In genomic region chr16:23259580-23259979, GRCm38 (mm10) we compare ENCODE assay signal across 19 mouse cellular contexts. TPM values are rescaled to one million over a fixed set of nuclear protein-coding genes. Genes with fewer than 3 reads are reported as not detected.
DNase-seq lines count a peak whose midpoint lies in the region; ATAC-seq and TF ChIP-seq lines count a peak whose summit lies in the region.
"Had no signal": no experiment of that assay in that cellular context is flagged by ENCODE, and none has a peak within 500 bp of the region (broad histone marks: within the 10 kb centered on the region; RNA-seq: fewer than 3 reads in every experiment).

No protein-coding gene starts in this region.

- WGBS in forebrain, embryonic 12.5 days: 26% methylated on average over 3 of the region's 3 CpGs
- WGBS in forebrain, postnatal 0 days: 45% methylated on average over 3 of the region's 3 CpGs
- 22% methylated on average over 3 of the region's 3 CpGs for WGBS in hindbrain, embryonic 10.5 days
- 49% methylated on average over 3 of the region's 3 CpGs for WGBS in hindbrain, postnatal 0 days
- 20% methylated on average over 3 of the region's 3 CpGs for WGBS in embryonic facial prominence, embryonic 10.5 days

- H3K4me3 ChIP-seq in forebrain, embryonic 12.5 days (replicated peaks): no peak overlapping the region
- H3K4me3 ChIP-seq in forebrain, postnatal 0 days (ENCODE audit: low read depth, low read length): no peak overlapping the region
- no peak overlapping the region for H3K4me3 ChIP-seq in hindbrain, embryonic 10.5 days
- no peak overlapping the region for H3K4me3 ChIP-seq in hindbrain, postnatal 0 days (ENCODE audit: low read length)
- 0 out of 2 replicates have a peak overlapping the region, but pooled peaks have one; percentile 16 for H3K4me3 ChIP-seq in embryonic facial prominence, embryonic 10.5 days
- H3K4me3 ChIP-seq: embryonic facial prominence, embryonic 15.5 days; liver, embryonic 13.5 days; stomach, embryonic 15.5 days had no signal

- H3K4me2 ChIP-seq in forebrain, embryonic 12.5 days: no peak overlapping the region
- H3K4me2 ChIP-seq in forebrain, postnatal 0 days (ENCODE audit: low read depth): no peak overlapping the region
- H3K4me2 ChIP-seq in hindbrain, postnatal 0 days (ENCODE audit: low read depth, low read length): no peak overlapping the region
- H3K4me2 ChIP-seq: embryonic facial prominence, embryonic 15.5 days; liver, embryonic 13.5 days; stomach, embryonic 15.5 days had no signal

- H3K9me3 ChIP-seq in forebrain, embryonic 12.5 days: no peaks in the 10 kb centered on the region
- no peaks in the 10 kb centered on the region for H3K9me3 ChIP-seq in forebrain, postnatal 0 days (ENCODE audit: low read length)
- H3K9me3 ChIP-seq in hindbrain, embryonic 10.5 days: no peaks in the 10 kb centered on the region; the same call in 1 of the 2 replicates
- H3K9me3 ChIP-seq in hindbrain, postnatal 0 days (ENCODE audit: low read length): no peaks in the 10 kb centered on the region
- peaks cover 4% of the 10 kb centered on the region; the same call in 1 of the 2 replicates for H3K9me3 ChIP-seq in embryonic facial prominence, embryonic 10.5 days
- H3K9me3 ChIP-seq: embryonic facial prominence, embryonic 15.5 days; liver, embryonic 13.5 days; stomach, embryonic 15.5 days had no signal

- no peak overlapping the region for H3K9ac ChIP-seq in forebrain, embryonic 12.5 days
- no peak overlapping the region for H3K9ac ChIP-seq in forebrain, postnatal 0 days
- no peak overlapping the region for H3K9ac ChIP-seq in hindbrain, postnatal 0 days (replicated peaks; ENCODE audit: low read length)
- H3K9ac ChIP-seq: embryonic facial prominence, embryonic 15.5 days; liver, embryonic 13.5 days; stomach, embryonic 15.5 days had no signal

- peaks cover 30% of the 10 kb centered on the region for H3K27me3 ChIP-seq in forebrain, embryonic 12.5 days
- no peaks in the 10 kb centered on the region for H3K27me3 ChIP-seq in forebrain, postnatal 0 days (ENCODE audit: insufficient read depth, low read length)
- H3K27me3 ChIP-seq in hindbrain, embryonic 10.5 days (ENCODE audit: insufficient read depth, poor library complexity, severe bottlenecking): peaks cover 22% of the 10 kb centered on the region; the same call in 1 of the 2 replicates
- no peaks in the 10 kb centered on the region for H3K27me3 ChIP-seq in hindbrain, postnatal 0 days (ENCODE audit: insufficient read depth, low read length)
- peaks cover 13% of the 10 kb centered on the region; the same call in 1 of the 2 replicates for H3K27me3 ChIP-seq in embryonic facial prominence, embryonic 10.5 days (replicated peaks; ENCODE audit: low read depth, poor library complexity, severe bottlenecking)
- H3K27me3 ChIP-seq: embryonic facial prominence, embryonic 15.5 days; stomach, embryonic 15.5 days had no signal

- H3K27ac ChIP-seq in forebrain, embryonic 12.5 days: peak overlapping the region; percentile 47; the same call in 1 of the 2 replicates
- no peak overlapping the region for H3K27ac ChIP-seq in forebrain, postnatal 0 days (ENCODE audit: low read depth, low read length)
- H3K27ac ChIP-seq in hindbrain, embryonic 10.5 days: peak overlapping the region; percentile 82
- no peak overlapping the region for H3K27ac ChIP-seq in hindbrain, postnatal 0 days
- peak overlapping the region; percentile 76 for H3K27ac ChIP-seq in embryonic facial prominence, embryonic 10.5 days (replicated peaks)
- H3K27ac ChIP-seq: embryonic facial prominence, embryonic 15.5 days; liver, embryonic 13.5 days; stomach, embryonic 15.5 days had no signal

- peaks cover 7% of the 10 kb centered on the region for H3K36me3 ChIP-seq in forebrain, embryonic 12.5 days (replicated peaks)
- H3K36me3 ChIP-seq in forebrain, postnatal 0 days (ENCODE audit: insufficient read depth): peaks cover 15% of the 10 kb centered on the region; the same call in 1 of the 2 replicates
- H3K36me3 ChIP-seq in hindbrain, embryonic 10.5 days: peaks cover 19% of the 10 kb centered on the region
- H3K36me3 ChIP-seq in hindbrain, postnatal 0 days (ENCODE audit: insufficient read depth, low read length): no peaks in the 10 kb centered on the region
- peaks cover 28% of the 10 kb centered on the region for H3K36me3 ChIP-seq in embryonic facial prominence, embryonic 10.5 days (replicated peaks)
- H3K36me3 ChIP-seq: embryonic facial prominence, embryonic 15.5 days; liver, embryonic 13.5 days; stomach, embryonic 15.5 days had no signal

- H3K4me1 ChIP-seq in forebrain, embryonic 12.5 days: peaks cover 47% of the 10 kb centered on the region
- no peaks in the 10 kb centered on the region for H3K4me1 ChIP-seq in forebrain, postnatal 0 days (ENCODE audit: insufficient read depth)
- peaks cover 71% of the 10 kb centered on the region for H3K4me1 ChIP-seq in hindbrain, embryonic 10.5 days (replicated peaks)
- peaks cover 12% of the 10 kb centered on the region for H3K4me1 ChIP-seq in hindbrain, postnatal 0 days (ENCODE audit: insufficient read depth, low read length)
- peaks cover 71% of the 10 kb centered on the region for H3K4me1 ChIP-seq in embryonic facial prominence, embryonic 10.5 days

- no peak for DNase-seq in forebrain, postnatal 0 days
- no peak for DNase-seq in hindbrain, embryonic 10.5 days (ENCODE audit: low spot score)
- DNase-seq in hindbrain, postnatal 0 days (ENCODE audit: low spot score): no peak
- DNase-seq in lung, postnatal 10 days: peak; percentile 32
- no peak for DNase-seq in lung, postnatal 36 days
- DNase-seq in embryonic facial prominence, embryonic 10.5 days (ENCODE audit: low spot score): no peak
- no peak for DNase-seq in urinary bladder, adult 2 months (ENCODE audit: low spot score)
- DNase-seq: adrenal gland, postnatal 25 days; cerebellum, adult 8-10 months; gastrocnemius, postnatal 14 days; kidney, adult 11 months; layer of hippocampus, postnatal 36 days; liver, embryonic 13.5 days; right cerebral cortex, adult 18-20 months; spleen, adult 18-20 months had no signal

- no peak for TF ChIP-seq CTCF in forebrain, postnatal 0 days (IDR thresholded peaks at IDR 0.05; ENCODE audit: low read depth)
- TF ChIP-seq CTCF in hindbrain, postnatal 0 days (IDR thresholded peaks at IDR 0.05; ENCODE audit: low read depth): no peak

- no peak for ATAC-seq in forebrain, embryonic 12.5 days (ENCODE audit: low FRiP score)
- no peak for ATAC-seq in forebrain, postnatal 0 days
- no peak for ATAC-seq in hindbrain, postnatal 0 days
- ATAC-seq: activated CD4-positive, CD25-positive, alpha-beta regulatory T cell, adult 4 months had no signal

RNA-seq across cellular contexts. Expression of gene St6gal1, which starts 35.0 kb away (rescaled TPM):
- polyA plus RNA-seq in forebrain, embryonic 12.5 days (2016; fragmentation: Nextera tagmentation; extraction: Ambion mirVana): 34.6 and 36.2 TPM in 2 replicates
- total RNA-seq in forebrain, postnatal 0 days (2014; rRNA removed): 21.8 and 27.3 TPM in 2 replicates
- 16.4 and 18.6 TPM in 2 replicates for polyA plus RNA-seq in forebrain, postnatal 0 days (2015; fragmentation: Nextera tagmentation; extraction: Ambion mirVana)
- polyA plus RNA-seq in hindbrain, embryonic 10.5 days (2016; fragmentation: Nextera tagmentation; extraction: Ambion mirVana): 22.8 and 26.6 TPM in 2 replicates
- 23.9 and 39.9 TPM in 2 replicates for total RNA-seq in hindbrain, postnatal 0 days (2014; rRNA removed)
- 10.4 and 11.6 TPM in 2 replicates for polyA plus RNA-seq in hindbrain, postnatal 0 days (2015; fragmentation: Nextera tagmentation; extraction: Ambion mirVana)
- 27.3 and 28.9 TPM in 2 replicates for polyA plus RNA-seq in embryonic facial prominence, embryonic 10.5 days (2016; fragmentation: Nextera tagmentation; extraction: Ambion mirVana)
- 8.1 and 8.8 TPM in 2 replicates for polyA plus RNA-seq in urinary bladder, adult 2 months (2012; rRNA removed)

Comparison
In these comparisons a context has a peak if more than half of its experiments do, and no peak if none do; other contexts are left out.
1. H3K27ac ChIP-seq: peak in forebrain, embryonic 12.5 days (single experiment), hindbrain, embryonic 10.5 days (single experiment) and embryonic facial prominence, embryonic 10.5 days (single experiment); none in forebrain, postnatal 0 days (single experiment) and hindbrain, postnatal 0 days (single experiment).